Mouse (Mus musculus): ENCODE measurements around the gene Rmnd5a.

- TF ChIP-seq TAL1 (IDR thresholded peaks at IDR 0.05; ENCODE audit: low read length) (no peak), GATA1 (IDR thresholded peaks at IDR 0.05; ENCODE audit: low read length) (no peak)
Measured at GRCm38 (mm10) chr6:71376711-71377110, 63.7 kb downstream of the Rmnd5a start.

Measured in erythroblast, embryonic 14.5 days (primary cell).